Mouse (Mus musculus): ENCODE data around the gene Coq6. TPM values are rescaled to one million over a fixed set of nuclear protein-coding genes. Genes with fewer than 3 reads are reported as not detected.

Gene Coq6
- polyA plus RNA-seq, 1 experiment from 2014 or later, result 43.5 TPM

DNA sequence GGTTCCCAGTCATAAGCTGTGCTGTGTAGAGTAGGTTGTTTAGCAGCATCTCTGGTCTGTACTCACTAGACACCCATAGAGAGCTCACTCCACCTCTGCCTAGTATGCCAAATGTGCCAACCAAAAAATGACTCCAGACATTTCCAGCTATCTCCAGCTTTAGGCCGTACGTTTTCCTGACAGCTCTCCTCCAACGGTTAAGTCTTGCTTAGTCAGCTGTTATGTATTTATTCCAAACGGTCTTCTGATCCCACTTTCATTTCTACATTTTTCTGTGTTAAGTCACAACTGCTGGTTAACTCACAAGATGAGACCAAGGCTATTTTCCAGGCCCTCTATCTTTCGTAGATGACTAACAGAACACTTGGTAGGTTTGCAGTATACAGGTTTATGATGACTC lies 37.2 kb downstream of the Coq6 start:
- no peaks in the 10 kb centered on the region for H3K9me3 ChIP-seq (replicated peaks)
- 80% methylated on average over 5 of the region's 5 CpGs for WGBS
- no peaks in the 10 kb centered on the region; the same call in 1 of the 2 replicates for H3K36me3 ChIP-seq
- H3K4me1 ChIP-seq, result no peaks in the 10 kb centered on the region
- H3K4me3 ChIP-seq (replicated peaks), result no peak overlapping the region
- H3K27me3 ChIP-seq (replicated peaks), result no peaks in the 10 kb centered on the region
- H3K4me2 ChIP-seq, result no peak overlapping the region
- no peak for ATAC-seq (ENCODE audit: low FRiP score)
- H3K9ac ChIP-seq (replicated peaks), result no peak overlapping the region
- no peak overlapping the region for H3K27ac ChIP-seq (replicated peaks)

DNA sequence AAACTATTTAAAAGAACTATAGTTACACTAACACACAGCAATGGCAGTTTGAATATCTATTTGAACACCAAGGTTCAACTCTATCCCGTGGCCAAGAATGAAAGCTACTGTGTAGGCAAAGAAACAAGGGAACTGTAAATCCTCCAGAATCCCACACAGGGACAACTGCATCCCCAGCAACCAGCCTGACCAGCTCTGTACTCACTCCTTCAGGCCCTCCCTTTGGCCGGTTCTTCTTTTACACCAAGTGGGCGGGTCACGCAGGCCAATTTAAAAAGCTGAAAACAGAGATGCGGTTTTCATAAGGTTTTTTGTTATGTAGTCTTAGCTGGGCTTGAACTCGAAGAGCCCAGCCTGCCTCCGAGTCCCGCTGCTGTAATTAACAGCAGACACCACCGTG lies 37.7 kb downstream of the Coq6 start:
- Histone ChIP-seq H3K4me1 (no peaks in the 10 kb centered on the region), H3K4me2 (no peak overlapping the region), H3K9ac (replicated peaks) (no peak overlapping the region), H3K9me3 (replicated peaks) (no peaks in the 10 kb centered on the region), H3K27ac (replicated peaks) (no peak overlapping the region), H3K36me3 (no peaks in the 10 kb centered on the region; the same call in 1 of the 2 replicates), H3K27me3 (replicated peaks) (no peaks in the 10 kb centered on the region), H3K4me3 (replicated peaks) (no peak overlapping the region)
- no peak for ATAC-seq (ENCODE audit: low FRiP score)
- 81% methylated on average over 9 of the region's 9 CpGs for WGBS

DNA sequence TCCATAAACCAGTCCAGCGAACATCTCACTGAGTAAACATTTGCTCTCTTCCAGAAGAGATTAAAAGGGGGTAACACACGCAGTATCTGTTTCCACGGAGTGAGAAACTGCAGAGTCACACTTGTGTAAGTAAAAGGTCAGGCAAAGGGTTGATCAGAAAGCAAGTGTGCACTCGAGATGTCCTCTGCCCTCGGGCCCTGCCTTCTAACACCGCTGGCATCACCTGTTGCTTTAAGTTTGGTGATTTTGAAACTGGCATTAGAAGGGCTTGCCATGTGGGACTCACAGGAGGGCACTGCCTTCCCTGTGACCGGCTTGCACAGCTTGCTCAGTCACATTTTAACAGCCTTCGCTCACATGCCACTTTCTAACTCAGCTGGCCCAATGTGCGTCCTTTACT lies 38.2 kb downstream of the Coq6 start:
- no peaks in the 10 kb centered on the region for H3K27me3 ChIP-seq (replicated peaks)
- ATAC-seq (ENCODE audit: low FRiP score), result no peak
- H3K9me3 ChIP-seq (replicated peaks), result no peaks in the 10 kb centered on the region
- H3K27ac ChIP-seq (replicated peaks), result no peak overlapping the region
- no peaks in the 10 kb centered on the region for H3K4me1 ChIP-seq
- no peak overlapping the region for H3K4me3 ChIP-seq (replicated peaks)
- no peaks in the 10 kb centered on the region; the same call in 1 of the 2 replicates for H3K36me3 ChIP-seq
- 85% methylated on average over 9 of the region's 9 CpGs for WGBS
- no peak overlapping the region for H3K4me2 ChIP-seq
- no peak overlapping the region for H3K9ac ChIP-seq (replicated peaks)

DNA sequence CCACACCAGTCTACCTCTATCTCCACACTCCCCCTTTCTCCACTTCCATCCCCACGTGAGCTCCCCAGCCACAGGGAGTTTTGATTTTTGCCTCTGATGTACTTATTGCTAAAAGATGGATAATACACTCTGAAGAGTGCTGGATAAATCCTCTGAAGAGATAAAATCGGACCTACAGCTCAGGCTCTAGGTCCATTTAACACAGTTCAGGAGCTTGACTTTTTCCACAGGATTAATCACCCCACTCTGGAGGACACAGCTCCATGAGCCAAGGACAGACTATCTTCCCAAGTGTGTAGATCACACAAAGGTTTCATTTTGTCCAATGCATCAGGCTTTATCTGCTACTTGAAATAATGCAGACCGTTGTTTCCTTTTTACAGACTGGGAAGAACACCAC lies 38.6 kb downstream of the Coq6 start:
- H3K36me3 ChIP-seq, result no peaks in the 10 kb centered on the region; the same call in 1 of the 2 replicates
- no peaks in the 10 kb centered on the region for H3K4me1 ChIP-seq
- H3K4me3 ChIP-seq (replicated peaks), result no peak overlapping the region
- no peak overlapping the region for H3K4me2 ChIP-seq
- no peak overlapping the region for H3K27ac ChIP-seq (replicated peaks)
- no peak for ATAC-seq (ENCODE audit: low FRiP score)
- no peaks in the 10 kb centered on the region for H3K9me3 ChIP-seq (replicated peaks)
- no peaks in the 10 kb centered on the region for H3K27me3 ChIP-seq (replicated peaks)
- WGBS, result 85% methylated on average over 3 of the region's 3 CpGs
- no peak overlapping the region for H3K9ac ChIP-seq (replicated peaks)

DNA sequence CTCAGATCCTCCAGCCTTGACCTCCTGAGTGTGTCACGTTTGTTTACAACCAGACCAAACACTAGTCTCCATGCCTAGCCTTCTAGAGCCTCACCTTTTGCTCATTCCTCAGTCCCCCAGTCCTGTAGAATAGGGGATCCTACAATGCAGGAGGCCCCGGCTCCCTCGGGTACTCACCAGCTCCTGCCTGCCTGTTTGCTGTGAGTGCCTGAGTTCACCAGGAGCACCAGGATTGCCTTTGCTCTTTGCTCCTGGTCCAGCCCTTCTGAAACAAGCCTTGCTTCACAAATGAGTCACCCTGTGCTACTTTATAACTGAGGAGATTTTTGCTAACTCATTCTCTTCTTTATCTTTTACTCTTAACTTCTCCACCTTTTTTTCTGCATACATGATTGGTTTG lies 39.2 kb downstream of the Coq6 start:
- H3K9me3 ChIP-seq (replicated peaks), result no peaks in the 10 kb centered on the region
- H3K4me3 ChIP-seq (replicated peaks), result no peak overlapping the region
- no peak overlapping the region for H3K27ac ChIP-seq (replicated peaks)
- WGBS, result 65% methylated on average over 3 of the region's 3 CpGs
- no peaks in the 10 kb centered on the region for H3K27me3 ChIP-seq (replicated peaks)
- no peaks in the 10 kb centered on the region for H3K4me1 ChIP-seq
- no peak overlapping the region for H3K9ac ChIP-seq (replicated peaks)
- no peaks in the 10 kb centered on the region; the same call in 1 of the 2 replicates for H3K36me3 ChIP-seq
- ATAC-seq (ENCODE audit: low FRiP score), result no peak
- no peak overlapping the region for H3K4me2 ChIP-seq

DNA sequence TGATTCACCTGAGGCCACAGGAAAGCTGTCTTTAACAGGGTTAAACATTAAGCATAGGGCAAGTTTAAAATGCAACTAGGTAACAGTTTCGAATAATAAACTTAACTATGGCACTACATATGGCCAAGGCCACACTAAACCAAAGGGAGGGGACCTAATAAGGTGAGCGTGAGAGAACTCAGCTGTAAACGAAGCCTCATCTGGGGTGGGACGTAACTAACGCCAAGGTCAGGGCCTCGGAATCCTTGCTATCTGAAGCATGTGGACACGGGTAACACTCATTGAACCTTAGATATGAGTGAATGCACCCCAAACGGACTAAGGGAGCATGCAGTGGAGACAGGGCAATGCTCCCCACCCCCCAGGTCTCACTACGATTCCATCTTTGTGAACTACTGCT lies 41.5 kb downstream of the Coq6 start:
- no peaks in the 10 kb centered on the region for H3K36me3 ChIP-seq
- H3K27ac ChIP-seq (replicated peaks), result no peak overlapping the region
- H3K27me3 ChIP-seq (replicated peaks), result no peaks in the 10 kb centered on the region
- H3K4me1 ChIP-seq, result peaks cover 4% of the 10 kb centered on the region
- H3K4me2 ChIP-seq, result no peak overlapping the region
- no peak for ATAC-seq (ENCODE audit: low FRiP score)
- H3K4me3 ChIP-seq (replicated peaks), result no peak overlapping the region
- WGBS, result 82% methylated on average over 9 of the region's 9 CpGs
- H3K9me3 ChIP-seq (replicated peaks), result no peaks in the 10 kb centered on the region
- no peak overlapping the region for H3K9ac ChIP-seq (replicated peaks)

DNA sequence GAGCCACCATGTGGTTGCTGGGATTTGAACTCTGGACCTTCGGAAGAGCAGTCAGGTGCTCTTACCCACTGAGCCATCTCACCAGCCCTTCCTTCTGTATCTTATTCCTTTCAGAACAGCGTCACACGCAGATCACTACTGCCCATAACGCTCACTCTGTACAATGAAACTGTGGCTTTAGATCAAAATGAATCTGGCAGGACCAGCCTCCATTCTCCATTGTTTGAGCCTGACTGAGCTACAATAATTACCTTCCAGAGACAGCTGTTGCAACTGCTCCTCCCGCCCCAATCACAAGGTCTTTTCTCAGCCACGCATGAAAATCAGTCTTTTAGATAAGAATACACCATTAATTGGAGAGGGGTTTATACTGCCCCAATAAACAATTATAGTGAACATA lies 43.1 kb downstream of the Coq6 start:
- H3K4me3 ChIP-seq (replicated peaks), result no peak overlapping the region
- no peak overlapping the region for H3K4me2 ChIP-seq
- no peaks in the 10 kb centered on the region for H3K9me3 ChIP-seq (replicated peaks)
- peaks cover 10% of the 10 kb centered on the region for H3K4me1 ChIP-seq
- no peaks in the 10 kb centered on the region for H3K36me3 ChIP-seq
- H3K27me3 ChIP-seq (replicated peaks), result no peaks in the 10 kb centered on the region
- ATAC-seq (ENCODE audit: low FRiP score), result no peak
- H3K9ac ChIP-seq (replicated peaks), result no peak overlapping the region
- 76% methylated on average over 6 of the region's 6 CpGs for WGBS
- H3K27ac ChIP-seq (replicated peaks), result no peak overlapping the region

DNA sequence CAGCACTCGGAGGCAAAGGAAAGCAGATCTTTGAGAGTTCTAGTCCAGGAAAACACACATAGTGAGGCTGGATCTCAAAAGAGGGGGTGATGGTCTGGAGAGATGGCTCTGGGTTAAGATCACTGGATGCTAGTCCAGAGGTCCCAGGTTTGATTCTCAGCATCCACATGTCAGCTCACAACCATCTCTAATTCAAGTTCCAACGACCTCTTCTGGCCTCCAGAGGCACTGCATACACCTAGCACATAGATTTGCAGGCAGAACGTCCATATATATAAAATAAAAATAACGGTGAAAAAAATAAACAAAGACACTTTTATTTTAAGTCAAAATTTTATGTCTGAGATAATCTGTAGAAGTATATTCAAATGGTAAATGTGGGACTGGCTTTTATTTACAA lies 45.8 kb downstream of the Coq6 start:
- Histone ChIP-seq H3K9me3 (replicated peaks) (no peaks in the 10 kb centered on the region), H3K36me3 (no peaks in the 10 kb centered on the region), H3K4me1 (peaks cover 12% of the 10 kb centered on the region), H3K4me3 (replicated peaks) (no peak overlapping the region), H3K27me3 (replicated peaks) (no peaks in the 10 kb centered on the region), H3K9ac (replicated peaks) (no peak overlapping the region), H3K27ac (replicated peaks) (no peak overlapping the region), H3K4me2 (no peak overlapping the region)
- ATAC-seq (ENCODE audit: low FRiP score), result no peak
- WGBS, result 65% methylated on average over 4 of the region's 4 CpGs

DNA sequence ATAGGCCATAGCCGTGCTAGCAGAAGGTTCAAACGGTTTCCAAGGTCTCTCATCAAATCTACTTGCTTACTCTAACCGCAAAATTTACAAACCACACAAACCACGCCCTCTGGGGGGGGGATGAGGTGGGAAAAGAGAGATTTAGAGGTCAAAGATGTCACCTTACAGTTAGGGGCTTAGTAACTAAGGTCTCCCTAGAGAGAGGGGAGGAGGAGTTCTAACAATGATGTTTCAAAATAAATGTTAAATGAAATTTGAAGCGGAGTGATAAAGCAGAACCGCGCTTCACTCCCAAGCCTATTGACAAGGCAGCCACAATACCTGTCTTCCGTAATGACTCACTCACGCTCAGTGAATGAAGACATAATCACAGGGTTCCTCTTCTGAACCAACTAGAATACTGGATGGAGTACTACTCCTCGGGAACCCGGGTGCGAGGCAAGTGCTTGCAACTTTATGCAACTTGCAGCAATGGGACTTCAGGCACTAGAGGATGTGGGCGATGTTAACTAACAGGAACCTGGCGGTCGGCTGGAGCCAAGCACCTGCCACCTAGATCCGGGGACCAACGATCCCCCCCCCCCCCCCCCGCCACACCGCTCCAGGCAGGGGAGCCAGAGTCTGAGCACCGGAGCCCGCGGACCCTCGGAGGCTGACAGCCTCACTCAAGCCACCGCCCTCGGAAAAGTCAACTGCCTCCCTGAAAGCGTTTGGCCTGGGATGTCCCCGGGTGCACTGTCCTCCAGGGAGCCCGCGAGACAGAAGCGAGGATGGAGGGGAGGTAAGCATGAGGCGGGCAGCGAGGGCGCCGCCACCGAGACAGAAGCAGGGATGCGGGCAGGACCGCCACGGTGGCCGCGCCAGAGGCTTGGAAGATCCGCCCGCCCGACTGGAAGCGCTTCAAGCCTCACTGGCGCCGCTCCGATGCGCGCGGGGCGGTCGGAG lies 46.7 kb downstream of the Coq6 start:
- Histone ChIP-seq H3K9ac (replicated peaks) (peak overlapping the region; percentile 89), H3K36me3 (no peaks in the 10 kb centered on the region), H3K27ac (replicated peaks) (peak overlapping the region; percentile 93), H3K4me2 (peak overlapping the region; percentile 86), H3K4me1 (peaks cover 12% of the 10 kb centered on the region), H3K9me3 (replicated peaks) (no peaks in the 10 kb centered on the region), H3K27me3 (replicated peaks) (no peaks in the 10 kb centered on the region), H3K4me3 (replicated peaks) (peak overlapping the region; percentile 82)
- WGBS, result 1% methylated on average over 50 of the region's 52 CpGs
- peak; percentile 78 for ATAC-seq (ENCODE audit: low FRiP score)

DNA sequence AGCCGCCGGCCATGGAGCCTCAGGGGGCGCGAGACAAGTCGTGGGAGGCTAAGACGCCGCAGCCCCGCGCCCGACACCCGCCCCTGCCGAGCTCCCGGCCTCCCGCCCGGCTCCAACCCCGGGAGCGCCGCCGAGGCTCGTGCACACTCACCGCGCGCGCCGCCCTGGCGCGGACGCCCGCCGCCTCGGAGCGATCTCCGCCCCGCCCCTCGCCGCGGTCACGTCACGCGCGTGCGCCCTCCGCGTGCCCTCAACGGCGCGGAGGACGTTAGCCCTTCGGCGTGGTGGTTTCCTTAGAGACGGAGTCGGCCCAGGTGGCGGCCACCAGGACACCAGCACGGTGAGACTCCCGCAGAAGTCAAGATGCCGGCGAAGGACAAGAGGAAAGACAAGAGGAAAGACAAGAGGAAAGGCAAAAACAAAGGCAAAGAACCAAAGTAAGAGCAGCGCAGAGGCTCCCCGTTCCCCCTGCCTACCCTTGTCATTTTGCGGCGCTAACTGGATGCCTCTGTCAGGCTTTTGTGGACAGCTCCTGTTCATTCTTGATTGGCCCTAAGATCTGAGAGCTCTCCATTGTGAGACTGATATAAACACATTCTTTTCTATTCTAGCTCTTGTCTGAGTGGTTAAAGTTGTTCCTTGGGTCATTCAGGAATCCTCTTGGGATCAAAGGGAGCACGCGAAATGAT lies 47.5 kb downstream of the Coq6 start, which contains the start of the genes Entpd5 and Bbof1:
Entpd5 (minus strand) TSS at position 211 of the 689 bp plus-strand sequence.
Bbof1 (plus strand) TSS at position 253 of the 689 bp plus-strand sequence.
- WGBS, result under 1% methylated on average over 61 of the region's 63 CpGs
- Histone ChIP-seq H3K36me3 (no peaks in the 10 kb centered on the region), H3K27me3 (replicated peaks) (no peaks in the 10 kb centered on the region), H3K4me3 (replicated peaks) (peak within 1 kb of the TSS; percentile 82), H3K27ac (replicated peaks) (peak within 1 kb of the TSS; percentile 93), H3K9me3 (replicated peaks) (no peaks in the 10 kb centered on the region), H3K9ac (replicated peaks) (peak within 1 kb of the TSS; percentile 89), H3K4me2 (peak within 1 kb of the TSS; percentile 86), H3K4me1 (peaks cover 12% of the 10 kb centered on the region)
- ATAC-seq (ENCODE audit: low FRiP score), result peak; percentile 94

DNA sequence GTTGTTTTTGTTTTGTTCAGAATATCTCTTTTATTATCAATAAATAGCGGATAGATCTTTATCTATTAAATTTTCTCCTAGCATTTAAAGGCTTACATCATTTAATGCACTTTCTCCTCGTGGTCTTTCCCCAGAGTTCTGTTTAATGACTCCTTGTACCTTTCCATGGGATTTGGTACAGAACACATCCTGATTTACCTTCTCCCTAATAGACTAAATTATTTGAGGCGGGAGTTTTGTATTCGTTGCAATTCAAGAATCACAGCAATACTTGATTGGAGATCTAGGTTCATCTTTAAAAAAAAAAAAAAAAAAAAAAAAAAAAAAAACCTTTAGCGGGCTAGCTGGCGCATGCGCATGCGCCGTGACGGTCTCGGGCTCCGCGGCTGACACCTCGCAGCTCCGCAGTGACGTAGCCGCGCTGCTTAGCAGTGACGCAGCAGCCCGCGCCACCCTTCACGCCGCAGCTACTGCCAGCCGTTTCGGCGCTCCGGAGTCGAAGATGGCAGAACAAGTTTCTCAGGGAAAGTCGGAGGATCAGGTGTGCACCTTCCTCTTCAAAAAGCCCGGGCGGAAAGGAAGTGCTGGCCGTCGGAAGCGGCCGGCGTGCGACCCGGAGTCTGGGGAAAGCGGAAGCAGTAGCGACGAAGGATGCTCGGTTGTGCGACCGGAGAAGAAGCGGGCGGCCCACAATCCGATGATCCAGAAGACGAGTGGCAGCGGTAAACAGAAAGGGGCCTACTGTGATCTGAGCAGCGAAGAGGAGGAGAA lies 55.6 kb downstream of the Coq6 start, which contains the start of gene Rnf113a2:
Rnf113a2 (plus strand) TSS at position 363 of the 771 bp plus-strand sequence.
- no peaks in the 10 kb centered on the region for H3K9me3 ChIP-seq (replicated peaks)
- peak within 1 kb of the TSS; percentile 58 for H3K4me3 ChIP-seq (replicated peaks)
- peak within 1 kb of the TSS; percentile 85 for H3K27ac ChIP-seq (replicated peaks)
- ATAC-seq (ENCODE audit: low FRiP score), result peak; percentile 95
- peak within 1 kb of the TSS; percentile 78 for H3K4me2 ChIP-seq
- no peaks in the 10 kb centered on the region for H3K27me3 ChIP-seq (replicated peaks)
- 2% methylated on average over 50 of the region's 50 CpGs for WGBS
- H3K4me1 ChIP-seq, result peaks cover 8% of the 10 kb centered on the region
- H3K9ac ChIP-seq (replicated peaks), result peak within 1 kb of the TSS; percentile 55
- H3K36me3 ChIP-seq, result no peaks in the 10 kb centered on the region

Measured in neural tube, embryonic 15.5 days (tissue).